Mouse (Mus musculus): ENCODE results near the gene Sly. TPM values are rescaled to one million over a fixed set of nuclear protein-coding genes. Genes with fewer than 3 reads are reported as not detected.
"Not testable (repeated sequence)": the region's sequence is repeated elsewhere in the genome, so short reads cannot be mapped to it uniquely, and the experiment has no call there.

The Sly gene
- total RNA-seq (2021), result not detected
- long read RNA-seq, experiment 1, result 0 reads
- long read RNA-seq, experiment 2, result 0 reads

DNA sequence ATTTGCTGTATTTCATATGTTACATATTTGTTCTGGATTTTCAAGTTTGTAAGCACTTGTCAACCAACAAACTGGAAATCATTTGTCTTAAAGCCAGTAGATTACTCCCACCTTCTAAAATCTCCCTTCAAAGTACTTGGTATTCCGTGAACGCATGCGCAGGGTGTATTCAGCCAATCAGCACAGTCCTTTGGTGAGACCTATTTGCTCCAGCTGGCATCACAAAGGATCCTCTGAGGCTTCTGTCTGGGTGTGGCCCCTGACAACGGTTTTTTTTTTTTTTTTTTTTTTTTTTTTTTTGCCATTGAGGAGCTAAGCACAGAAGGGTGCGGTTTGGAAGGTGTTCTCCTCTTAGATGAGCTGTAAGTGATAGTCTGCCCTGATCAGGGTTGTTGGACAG, at the start of gene Sly:
TSS of gene Sly (plus strand) at position 301 of the 400 bp plus-strand sequence.
- DNase-seq (ENCODE audit: low spot score in 2 of 2); H3K27ac ChIP-seq; H3K4me3 ChIP-seq: not testable (repeated sequence)
